Mouse (Mus musculus) CH12.LX (cell line): ENCODE measurements at regions not wholly inside any gene's neighbourhood (a gene's known extent, or its start where the extent isn't known, plus 50 kb on each side); places are given as distances from the start of the nearest gene placed in this dataset.

ENCODE experiments used
- CTCF ChIP-seq, 2 experiments: IDR thresholded peaks in 1 of 2; conservative IDR thresholded peaks in 1 of 2; 2 replicates each; pipeline ENCODE4 v1.5.1; 2011 to 2012; ENCODE audit warnings: low read depth in 2 of 2, low read length in 2 of 2, improper control_type of control experiment in 1 of 2, inconsistent platforms in 1 of 2, mild to moderate bottlenecking in 1 of 2, moderate library complexity in 1 of 2
- NRF1 ChIP-seq: IDR thresholded peaks from 2 replicates; pipeline ENCODE4 v1.6.1; 2014; ENCODE audit warnings: low read depth, mild to moderate bottlenecking, inconsistent platforms, low read length, improper control_type of control experiment, moderate library complexity
- POLR2A ChIP-seq: IDR thresholded peaks from 2 replicates; pipeline ENCODE4 v1.6.1; 2011; ENCODE audit warnings: low read depth, mild to moderate bottlenecking, improper control_type of control experiment, low read length

GRCm38 (mm10) chr12:9752079-9752450 lies 182.1 kb downstream of the Osr1 start:
- TF ChIP-seq POLR2A (no peak), NRF1 (no peak), CTCF (conservative IDR thresholded peaks at IDR 0.05 in 1 of 2, IDR thresholded peaks at IDR 0.05 in 1 of 2; ENCODE audit: low read depth in 2 of 2, low read length in 2 of 2) (no peak)
